Mouse (Mus musculus) liver, adult 2 months (tissue): ENCODE measurements around the gene Lipk.

Experiments
- CTCF ChIP-seq: fragments of 200-500 bp; IDR thresholded peaks from 2 replicates; pipeline ENCODE4 v1.5.1; 2011; ENCODE audit warnings: low read depth, low read length, control low read depth
- POLR2A ChIP-seq: fragments of 200-500 bp; IDR thresholded peaks from 2 replicates; pipeline ENCODE4 v1.6.1; 2011; ENCODE audit warnings: low read length, control low read depth; ENCODE audit not compliant: insufficient read depth; ENCODE audit errors: extremely low read depth

DNA sequence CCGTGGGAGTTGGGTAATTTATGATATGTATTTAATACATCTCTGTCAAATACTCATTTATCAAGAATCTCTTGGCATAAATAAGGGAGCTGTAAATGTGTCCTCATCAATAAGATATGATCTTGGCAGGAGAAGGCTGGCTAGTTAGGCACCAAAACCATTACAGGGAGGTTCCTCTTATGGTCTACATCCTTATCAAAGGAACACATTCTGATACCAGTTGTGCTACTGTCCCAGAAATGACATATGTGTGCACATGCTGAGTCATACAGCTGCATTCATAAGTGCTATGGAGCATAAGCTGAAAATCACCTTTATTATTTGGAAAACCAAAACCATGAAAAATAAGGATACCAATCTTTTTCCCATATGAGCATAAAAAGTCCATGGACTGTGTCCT, 55.5 kb downstream of the Lipk start:
- no peak for TF ChIP-seq POLR2A
- no peak for TF ChIP-seq CTCF
